Mouse (Mus musculus) E14TG2a.4 (cell line): Measurements from ENCODE around the gene Zdhhc20.

Experiments
- CTCF ChIP-seq: conservative IDR thresholded peaks from 2 replicates; pipeline ENCODE4 v1.5.1; 2014; ENCODE audit warnings: low read length
- POU5F1 ChIP-seq: IDR thresholded peaks from 2 replicates; pipeline ENCODE4 v1.6.1; 2014; ENCODE audit warnings: low read length, borderline replicate concordance

- TF ChIP-seq CTCF, result no peak
- no peak for TF ChIP-seq POU5F1
These were observed 78.2 kb downstream of the Zdhhc20 start for GRCm38 (mm10) chr14:57811844-57812243.
